Mouse (Mus musculus) megakaryocyte, embryonic 14.5 days (primary cell): ENCODE results near the gene Nr1i3.
"Not testable (repeated sequence)": the region's sequence is repeated elsewhere in the genome, so short reads cannot be mapped to it uniquely, and the experiment has no call there.

ENCODE experiments used
- FLI1 ChIP-seq: IDR thresholded peaks from 2 replicates; pipeline ENCODE4 v1.6.1; 2012; ENCODE audit warnings: low read length, inconsistent platforms, mixed read lengths
- GATA1 ChIP-seq: IDR thresholded peaks from 3 replicates; pipeline ENCODE4 v1.6.1; 2012; ENCODE audit warnings: mixed read lengths, low read length, inconsistent platforms, borderline replicate concordance

- not testable (repeated sequence) for TF ChIP-seq GATA1, FLI1
Measured at GRCm38 (mm10) chr1:171241952-171242351, 28.2 kb downstream of the Nr1i3 start.
